Mouse (Mus musculus): ENCODE measurements around the gene Large1.

The Large1 gene

DNA sequence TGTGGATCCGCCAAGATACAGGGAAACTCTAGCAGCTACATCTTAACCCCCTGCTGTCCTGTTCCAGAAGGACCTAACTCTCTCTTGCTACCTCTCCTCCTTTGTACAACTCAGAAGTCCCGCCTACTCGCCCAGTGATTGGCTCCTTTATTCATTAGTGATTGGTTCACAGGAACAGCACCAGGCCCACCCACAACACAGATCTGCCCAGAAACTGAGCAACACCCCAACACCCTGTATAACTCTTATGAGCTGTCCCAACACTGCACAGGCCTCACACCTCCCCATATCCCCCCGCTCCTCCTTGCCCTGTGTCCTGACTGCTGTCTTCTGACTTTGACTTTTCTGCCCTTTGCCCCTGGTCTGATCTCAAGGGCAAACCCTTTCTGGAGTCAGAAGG, 587.6 kb downstream of the Large1 start:
- no peak for DNase-seq
